Mouse (Mus musculus): Measurements from ENCODE around the gene Timp2.
"Not testable (repeated sequence)": the region's sequence is repeated elsewhere in the genome, so short reads cannot be mapped to it uniquely, and the experiment has no call there.

DNA sequence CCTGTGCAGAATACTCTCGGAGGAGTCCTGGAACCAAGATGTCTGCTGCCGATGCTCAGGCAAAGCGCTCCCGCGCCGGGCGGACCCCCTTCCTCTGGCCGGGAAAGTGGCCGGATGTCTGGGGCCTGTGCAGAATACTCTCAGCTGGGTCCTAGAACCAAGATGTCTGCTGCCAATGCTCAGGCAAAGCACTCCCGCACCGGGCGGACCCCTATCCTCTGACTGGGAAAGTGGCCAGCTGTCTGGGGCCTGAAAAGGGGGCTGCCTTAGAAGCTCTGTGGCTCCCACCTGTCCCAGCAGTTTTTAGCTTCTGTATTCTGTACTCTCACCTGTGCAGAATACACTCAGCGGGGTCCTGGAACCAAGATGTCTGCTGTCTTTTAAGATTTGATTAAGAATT lies 32.3 kb upstream of the Timp2 start:
- not testable (repeated sequence) for TF ChIP-seq CHD2 (IDR thresholded peaks at IDR 0.05; ENCODE audit: low read depth, low read length); HCFC1 (IDR thresholded peaks at IDR 0.05; ENCODE audit: borderline replicate concordance, insufficient read depth, low read length); ZNF384 (IDR thresholded peaks at IDR 0.05; ENCODE audit: low read depth, low read length)
